Mouse (Mus musculus): ENCODE measurements around the gene Gsta3. TPM values are rescaled to one million over a fixed set of nuclear protein-coding genes. Genes with fewer than 3 reads are reported as not detected.
"Not testable (repeated sequence)": the region's sequence is repeated elsewhere in the genome, so short reads cannot be mapped to it uniquely, and the experiment has no call there.

Gene Gsta3
- polyA plus RNA-seq, 1 experiment, result 0.30 TPM

GRCm38 (mm10) chr1:21280306-21280705 is 39.9 kb downstream of the Gsta3 start:
- TF ChIP-seq MYOD1 (IDR thresholded peaks at IDR 0.05; ENCODE audit: control insufficient read depth in 1 of 3, insufficient read length in 2 of 3, low read depth in 2 of 3) (no peak), MAX (IDR thresholded peaks at IDR 0.05; ENCODE audit: low read depth) (no peak), MYOG (IDR thresholded peaks at IDR 0.05; ENCODE audit: control insufficient read depth in 1 of 3, insufficient read depth in 1 of 3, insufficient read length in 2 of 3, low read depth in 2 of 3) (no peak)
- no peaks in the 10 kb centered on the region for H3K79me2 ChIP-seq (ENCODE audit: control insufficient read depth, insufficient read depth)
- no peak overlapping the region for H3K4me3 ChIP-seq
- H3K27me3 ChIP-seq (ENCODE audit: control insufficient read depth, insufficient read depth, insufficient read length), result no peaks in the 10 kb centered on the region
- no peaks in the 10 kb centered on the region for H3K36me3 ChIP-seq (ENCODE audit: control insufficient read depth, insufficient read depth)
- H3K4me2 ChIP-seq (ENCODE audit: low read depth), result no peak overlapping the region
- H3ac ChIP-seq (ENCODE audit: control insufficient read depth, insufficient read length), result no peak overlapping the region

DNA sequence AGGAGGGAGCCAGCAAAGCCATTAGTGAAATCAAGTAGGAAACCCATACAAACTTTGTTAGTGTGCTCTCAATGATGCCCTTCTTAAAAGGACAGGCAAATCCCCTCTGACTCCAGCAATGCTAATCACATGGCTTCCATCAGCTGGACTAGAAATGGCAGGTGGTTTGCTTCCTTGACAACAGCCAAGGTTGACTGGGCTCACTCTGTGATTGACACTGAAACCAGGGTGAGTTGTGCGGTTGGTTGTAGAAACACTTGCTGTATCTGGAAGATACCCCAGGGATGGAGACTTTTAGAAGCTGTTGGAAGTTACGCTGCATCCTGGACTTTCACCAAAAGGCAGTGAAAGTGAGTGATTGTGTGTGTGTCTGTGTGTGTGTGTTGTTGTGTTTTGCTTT is 44.3 kb downstream of the Gsta3 start:
- not testable (repeated sequence) for H3K4me2 ChIP-seq (ENCODE audit: low read depth); H3K27me3 ChIP-seq (ENCODE audit: control insufficient read depth, insufficient read depth, insufficient read length); H3K36me3 ChIP-seq (ENCODE audit: control insufficient read depth, insufficient read depth); H3ac ChIP-seq (ENCODE audit: control insufficient read depth, insufficient read length); H3K4me3 ChIP-seq; H3K79me2 ChIP-seq (ENCODE audit: control insufficient read depth, insufficient read depth)

DNA sequence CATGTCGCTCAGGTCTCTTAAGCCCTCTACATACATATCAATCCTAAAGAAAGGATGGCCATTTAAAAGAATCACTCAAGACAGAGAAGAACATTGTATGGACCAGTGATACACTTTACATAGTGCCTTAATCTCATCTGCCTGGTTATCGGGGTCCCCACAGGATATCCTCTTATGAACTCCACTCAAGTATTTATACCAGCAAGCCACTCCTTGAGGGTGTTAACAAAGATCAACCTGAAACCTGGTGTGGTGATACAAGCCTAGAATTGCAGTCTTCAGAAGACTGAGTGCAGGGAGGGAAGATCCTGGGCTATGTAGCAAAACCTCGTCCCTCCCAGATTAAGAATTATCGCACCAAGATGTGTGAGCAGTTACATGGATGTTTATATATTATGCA is 51.0 kb downstream of the Gsta3 start:
- Histone ChIP-seq H3K79me2 (ENCODE audit: control insufficient read depth, insufficient read depth) (no peaks in the 10 kb centered on the region), H3K4me3 (no peak overlapping the region), H3K36me3 (ENCODE audit: control insufficient read depth, insufficient read depth) (no peaks in the 10 kb centered on the region), H3K4me2 (ENCODE audit: low read depth) (no peak overlapping the region), H3ac (ENCODE audit: control insufficient read depth, insufficient read length) (no peak overlapping the region), H3K27me3 (ENCODE audit: control insufficient read depth, insufficient read depth, insufficient read length) (no peaks in the 10 kb centered on the region)
- TF ChIP-seq E2F4 (IDR thresholded peaks at IDR 0.05; ENCODE audit: insufficient read depth) (no peak), MYOG (IDR thresholded peaks at IDR 0.05; ENCODE audit: control insufficient read depth in 1 of 3, insufficient read depth in 1 of 3, insufficient read length in 2 of 3, low read depth in 2 of 3) (no peak), SRF (IDR thresholded peaks at IDR 0.05; ENCODE audit: control insufficient read depth, insufficient read length, low read depth) (no peak), CEBPB (IDR thresholded peaks at IDR 0.05; ENCODE audit: insufficient read depth, poor library complexity, severe bottlenecking) (no peak), TCF12 (IDR thresholded peaks at IDR 0.05; ENCODE audit: insufficient read depth, poor library complexity, severe bottlenecking) (no peak), USF1 (IDR thresholded peaks at IDR 0.05; ENCODE audit: low read depth) (no peak), MYOD1 (IDR thresholded peaks at IDR 0.05; ENCODE audit: control insufficient read depth in 1 of 3, insufficient read length in 2 of 3, low read depth in 2 of 3) (no peak), MAX (IDR thresholded peaks at IDR 0.05; ENCODE audit: low read depth) (no peak), POLR2A (IDR thresholded peaks at IDR 0.05; ENCODE audit: insufficient read length, low read depth) (no peak)

- H3K4me3 ChIP-seq, result no peak overlapping the region
- no peaks in the 10 kb centered on the region for H3K79me2 ChIP-seq (ENCODE audit: control insufficient read depth, insufficient read depth)
- H3K27me3 ChIP-seq (ENCODE audit: control insufficient read depth, insufficient read depth, insufficient read length), result no peaks in the 10 kb centered on the region
- TF ChIP-seq CEBPB (IDR thresholded peaks at IDR 0.05; ENCODE audit: insufficient read depth, poor library complexity, severe bottlenecking), result no peak
- no peak overlapping the region for H3K4me2 ChIP-seq (ENCODE audit: low read depth)
- no peak overlapping the region for H3ac ChIP-seq (ENCODE audit: control insufficient read depth, insufficient read length)
- H3K36me3 ChIP-seq (ENCODE audit: control insufficient read depth, insufficient read depth), result no peaks in the 10 kb centered on the region
These were observed 52.2 kb downstream of the Gsta3 start for GRCm38 (mm10) chr1:21292590-21292989.

- no peaks in the 10 kb centered on the region for H3K27me3 ChIP-seq (ENCODE audit: control insufficient read depth, insufficient read depth, insufficient read length)
- no peaks in the 10 kb centered on the region for H3K79me2 ChIP-seq (ENCODE audit: control insufficient read depth, insufficient read depth)
- no peak overlapping the region for H3K4me3 ChIP-seq
- TF ChIP-seq SRF (IDR thresholded peaks at IDR 0.05; ENCODE audit: control insufficient read depth, insufficient read length, low read depth) (no peak), CEBPB (IDR thresholded peaks at IDR 0.05; ENCODE audit: insufficient read depth, poor library complexity, severe bottlenecking) (no peak), TCF12 (IDR thresholded peaks at IDR 0.05; ENCODE audit: insufficient read depth, poor library complexity, severe bottlenecking) (no peak), MYOD1 (IDR thresholded peaks at IDR 0.05; ENCODE audit: control insufficient read depth in 1 of 3, insufficient read length in 2 of 3, low read depth in 2 of 3) (no peak), REST (IDR thresholded peaks at IDR 0.05; ENCODE audit: insufficient read depth, insufficient read length) (no peak), POLR2A (IDR thresholded peaks at IDR 0.05; ENCODE audit: insufficient read length, low read depth) (no peak), POLR2AphosphoS2 (IDR thresholded peaks at IDR 0.05; ENCODE audit: insufficient read length, low read depth) (no peak), MAX (IDR thresholded peaks at IDR 0.05; ENCODE audit: low read depth) (no peak), MYOG (IDR thresholded peaks at IDR 0.05; ENCODE audit: control insufficient read depth in 1 of 3, insufficient read depth in 1 of 3, insufficient read length in 2 of 3, low read depth in 2 of 3) (no peak)
- no peak overlapping the region for H3K4me2 ChIP-seq (ENCODE audit: low read depth)
- H3ac ChIP-seq (ENCODE audit: control insufficient read depth, insufficient read length), result no peak overlapping the region
- H3K36me3 ChIP-seq (ENCODE audit: control insufficient read depth, insufficient read depth), result no peaks in the 10 kb centered on the region
These were observed 55.8 kb downstream of the Gsta3 start for GRCm38 (mm10) chr1:21296169-21296568.

GRCm38 (mm10) chr1:21298114-21298513 is 57.7 kb downstream of the Gsta3 start:
- TF ChIP-seq SRF (IDR thresholded peaks at IDR 0.05; ENCODE audit: control insufficient read depth, insufficient read length, low read depth) (no peak), POLR2A (IDR thresholded peaks at IDR 0.05; ENCODE audit: insufficient read length, low read depth) (no peak), CEBPB (IDR thresholded peaks at IDR 0.05; ENCODE audit: insufficient read depth, poor library complexity, severe bottlenecking) (no peak), MYOD1 (IDR thresholded peaks at IDR 0.05; ENCODE audit: control insufficient read depth in 1 of 3, insufficient read length in 2 of 3, low read depth in 2 of 3) (no peak), TCF3 (IDR thresholded peaks at IDR 0.05; ENCODE audit: insufficient read length, low read depth) (no peak), REST (IDR thresholded peaks at IDR 0.05; ENCODE audit: insufficient read depth, insufficient read length) (no peak), USF1 (IDR thresholded peaks at IDR 0.05; ENCODE audit: low read depth) (no peak), MYOG (IDR thresholded peaks at IDR 0.05; ENCODE audit: control insufficient read depth in 1 of 3, insufficient read depth in 1 of 3, insufficient read length in 2 of 3, low read depth in 2 of 3) (no peak), MAX (IDR thresholded peaks at IDR 0.05; ENCODE audit: low read depth) (no peak), E2F4 (IDR thresholded peaks at IDR 0.05; ENCODE audit: insufficient read depth) (no peak), TCF12 (IDR thresholded peaks at IDR 0.05; ENCODE audit: insufficient read depth, poor library complexity, severe bottlenecking) (no peak), POLR2AphosphoS2 (IDR thresholded peaks at IDR 0.05; ENCODE audit: insufficient read length, low read depth) (no peak)
- Histone ChIP-seq H3K79me2 (ENCODE audit: control insufficient read depth, insufficient read depth) (no peaks in the 10 kb centered on the region), H3ac (ENCODE audit: control insufficient read depth, insufficient read length) (no peak overlapping the region), H3K4me2 (ENCODE audit: low read depth) (no peak overlapping the region), H3K36me3 (ENCODE audit: control insufficient read depth, insufficient read depth) (no peaks in the 10 kb centered on the region), H3K27me3 (ENCODE audit: control insufficient read depth, insufficient read depth, insufficient read length) (no peaks in the 10 kb centered on the region), H3K4me3 (no peak overlapping the region)

Measured in myocyte (in vitro differentiated cells).